Mouse (Mus musculus) heart, postnatal 0 days (tissue): ENCODE measurements around the gene Bcl9l. TPM values are rescaled to one million over a fixed set of nuclear protein-coding genes. Genes with fewer than 3 reads are reported as not detected.

ENCODE experiments used
- ATAC-seq: fragments of 200-750 bp; cut with Nextera tagmentation; 2 replicates; pipeline ENCODE4 v1.8.0; 2017; ENCODE audit warnings: low read depth, moderate number of reproducible peaks, moderate library complexity; ENCODE audit not compliant: insufficient read depth
- DNase-seq: peaks from one replicate; pipeline ENCODE4 v3.0.0-alpha.2; 2016; ENCODE audit warnings: low spot score
- H3K27ac ChIP-seq: fragments of 300-500 bp; sonication (generic); 2 replicates; pipeline ENCODE4 v1.5.1; 2014; ENCODE audit warnings: low read depth, mild to moderate bottlenecking
- H3K27me3 ChIP-seq: fragments of 300-500 bp; sonication (generic); 2 replicates; pipeline ENCODE4 v1.6.1; 2014; ENCODE audit warnings: low read length, mixed read lengths; ENCODE audit not compliant: control insufficient read depth, insufficient read depth
- H3K36me3 ChIP-seq: fragments of 300-500 bp; sonication (generic); replicated peaks from 2 replicates; pipeline ENCODE4 v1.6.1; 2014; ENCODE audit warnings: low read length, mixed read lengths; ENCODE audit not compliant: control insufficient read depth, insufficient read depth
- H3K4me1 ChIP-seq: fragments of 300-500 bp; sonication (generic); 2 replicates; pipeline ENCODE4 v1.6.1; 2014; ENCODE audit warnings: antibody characterized with exemption; ENCODE audit not compliant: control insufficient read depth, insufficient read depth
- H3K4me2 ChIP-seq: fragments of 300-500 bp; sonication (generic); 2 replicates; pipeline ENCODE4 v1.6.1; 2014; ENCODE audit warnings: low read depth, mild to moderate bottlenecking, low read length, moderate library complexity
- H3K4me3 ChIP-seq: fragments of 300-500 bp; sonication (generic); 2 replicates; pipeline ENCODE4 v1.5.1; 2014; ENCODE audit warnings: low read depth, low read length
- H3K9ac ChIP-seq: fragments of 300-500 bp; sonication (generic); replicated peaks from 2 replicates; pipeline ENCODE4 v1.6.1; 2014; ENCODE audit warnings: low read depth, low read length, mixed read lengths
- H3K9me3 ChIP-seq: fragments of 300-500 bp; sonication (generic); replicated peaks from 2 replicates; pipeline ENCODE4 v1.6.1; 2016; ENCODE audit warnings: low read length; ENCODE audit not compliant: control insufficient read depth
- CTCF ChIP-seq: IDR thresholded peaks from 2 replicates; pipeline ENCODE4 v1.5.1; 2016; ENCODE audit warnings: antibody characterized with exemption, control low read depth, low read depth
- EP300 ChIP-seq: IDR thresholded peaks from 2 replicates; pipeline ENCODE4 v1.6.1; 2016; ENCODE audit warnings: antibody characterized with exemption, low read depth
- WGBS: fragments of 180-500 bp; shearing (Covaris S2); extraction: QIAGEN DNeasy Blood & Tissue Kit; methylation state at CpG from one replicate; pipeline ENCODE4 v1.1.7; 2014; 5-methylcytosine and 5-hydroxymethylcytosine counted together
- polyA plus RNA-seq: library from polyadenylated mRNA; unstranded; fragments of >200 nt; fragmentation: Nextera tagmentation; extraction: Ambion mirVana; gene quantifications from 2 replicates; pipeline ENCODE4 v1.2.1, GENCODE M21; 2015
- total RNA-seq: library from RNA; depleted of rRNA; stranded (reverse); fragments of >200 nt; gene quantifications from 2 replicates; pipeline ENCODE4 v1.2.3, GENCODE M21; 2014; ENCODE audit warnings: low replicate concordance

The Bcl9l gene
- total and polyA plus RNA-seq, 2 experiments from 2014 or later: 5.2 to 12.4 TPM

DNA sequence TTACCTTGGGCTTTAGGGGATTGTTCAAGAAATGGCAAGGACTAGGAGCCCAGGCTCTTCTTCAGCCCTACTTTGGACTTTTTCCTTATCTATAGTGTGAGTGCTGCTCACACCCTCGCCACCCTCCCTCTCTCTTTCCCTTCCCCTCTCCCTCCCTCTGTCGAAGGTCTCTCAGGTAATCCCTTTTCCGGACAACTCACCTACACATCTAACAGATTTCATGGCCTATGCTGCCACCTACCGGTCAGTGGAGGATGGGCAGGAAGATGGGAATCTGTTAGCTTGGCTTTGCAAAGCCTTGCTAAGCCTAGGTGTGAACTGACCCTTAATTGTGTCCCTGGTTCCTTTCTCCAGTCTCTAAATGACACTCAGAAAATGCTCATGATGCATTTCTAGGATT is 19.4 kb downstream of the Bcl9l start:
- TF ChIP-seq EP300 (no peak), CTCF (peak; percentile 98)
- H3K36me3 ChIP-seq: peaks cover 48% of the 10 kb centered on the region
- no peak overlapping the region for H3K4me3 ChIP-seq
- 6% methylated on average over 4 of the region's 4 CpGs for WGBS
- H3K27ac ChIP-seq: no peak overlapping the region
- no peaks in the 10 kb centered on the region for H3K9me3 ChIP-seq
- peaks cover 38% of the 10 kb centered on the region for H3K4me1 ChIP-seq
- H3K9ac ChIP-seq: no peak overlapping the region
- H3K4me2 ChIP-seq: no peak overlapping the region
- no peak for ATAC-seq
- no peaks in the 10 kb centered on the region for H3K27me3 ChIP-seq
- DNase-seq: no peak

DNA sequence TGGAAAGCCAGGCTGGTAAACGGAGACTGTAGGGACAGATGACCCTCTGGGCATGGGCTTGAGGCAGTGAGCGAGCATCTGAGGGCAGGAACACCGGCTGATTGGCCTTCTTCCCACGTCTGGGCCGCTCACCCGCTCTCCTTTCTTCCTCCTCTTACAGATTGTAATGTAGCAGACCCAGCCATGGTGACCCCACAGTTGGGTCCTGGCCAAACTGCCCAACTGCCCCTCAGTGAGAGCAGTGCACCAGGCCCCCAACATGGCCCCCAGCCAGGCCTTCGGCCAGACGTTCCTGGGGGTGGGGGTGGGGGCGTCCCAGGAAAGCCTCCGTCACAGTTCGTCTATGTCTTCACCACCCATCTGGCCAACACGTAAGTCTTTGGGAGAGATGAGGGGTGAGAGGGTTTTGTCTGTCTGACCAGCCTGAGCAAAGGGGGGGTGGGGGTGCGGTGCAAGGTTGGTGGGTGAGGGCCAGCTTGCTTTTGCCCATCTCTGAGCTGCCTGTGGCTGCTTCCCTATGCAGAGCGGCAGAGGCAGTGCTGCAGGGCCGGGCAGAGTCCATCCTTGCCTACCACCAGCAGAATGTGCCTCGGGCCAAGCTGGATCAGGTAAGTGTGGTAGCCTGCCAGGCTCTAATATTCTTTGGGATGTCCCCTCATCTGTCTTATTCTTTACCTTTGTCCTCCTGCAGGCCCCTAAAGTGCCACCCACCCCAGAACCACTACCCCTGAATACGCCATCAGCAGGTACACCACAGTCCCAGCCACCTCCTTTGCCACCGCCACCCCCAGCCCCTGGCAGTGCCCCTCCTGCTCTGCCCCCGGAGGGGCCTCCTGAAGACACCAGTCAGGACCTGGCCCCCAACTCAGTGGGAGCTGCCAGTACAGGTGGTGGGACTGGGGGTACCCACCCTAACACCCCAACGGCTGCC is 22.5 kb downstream of the Bcl9l start:
- Histone ChIP-seq H3K4me3 (no peak overlapping the region), H3K9me3 (no peaks in the 10 kb centered on the region), H3K27me3 (no peaks in the 10 kb centered on the region), H3K4me1 (peaks cover 24% of the 10 kb centered on the region), H3K4me2 (no peak overlapping the region), H3K36me3 (peaks cover 67% of the 10 kb centered on the region), H3K27ac (no peak overlapping the region), H3K9ac (no peak overlapping the region)
- 70% methylated on average over 19 of the region's 20 CpGs for WGBS
- ATAC-seq (no peak), DNase-seq (no peak)
- no peak for TF ChIP-seq EP300
- no peak for TF ChIP-seq CTCF

DNA sequence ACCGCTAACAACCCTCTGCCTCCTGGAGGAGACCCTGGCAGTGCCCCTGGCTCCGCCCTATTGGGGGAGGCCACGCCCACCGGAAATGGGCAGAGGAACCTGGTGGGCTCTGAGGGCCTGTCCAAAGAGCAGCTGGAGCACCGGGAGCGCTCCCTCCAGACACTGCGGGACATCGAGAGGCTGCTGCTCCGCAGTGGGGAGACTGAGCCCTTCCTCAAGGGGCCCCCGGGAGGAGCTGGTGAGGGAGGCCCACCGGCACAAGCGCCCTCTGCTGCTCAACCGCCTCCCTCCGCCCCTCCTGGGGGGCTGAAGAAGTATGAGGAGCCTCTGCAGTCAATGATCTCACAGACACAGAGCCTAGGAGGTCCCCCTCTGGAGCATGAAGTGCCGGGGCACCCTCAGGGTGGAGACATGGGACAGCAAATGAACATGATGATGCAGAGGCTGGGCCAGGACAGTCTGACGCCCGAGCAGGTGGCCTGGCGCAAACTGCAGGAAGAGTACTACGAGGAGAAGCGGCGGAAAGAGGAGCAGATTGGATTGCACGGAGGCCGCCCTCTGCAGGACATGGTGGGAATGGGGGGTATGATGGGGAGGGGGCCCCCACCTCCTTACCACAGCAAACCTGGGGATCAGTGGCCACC is 23.3 kb downstream of the Bcl9l start:
- Histone ChIP-seq H3K27ac (no peak overlapping the region), H3K4me3 (no peak overlapping the region), H3K36me3 (peaks cover 64% of the 10 kb centered on the region), H3K4me1 (peaks cover 24% of the 10 kb centered on the region), H3K4me2 (no peak overlapping the region), H3K27me3 (no peaks in the 10 kb centered on the region), H3K9ac (no peak overlapping the region), H3K9me3 (no peaks in the 10 kb centered on the region)
- TF ChIP-seq CTCF (0 out of 2 replicates have a peak, but pooled peaks have one; percentile 3), EP300 (no peak)
- no peak for DNase-seq
- ATAC-seq: no peak
- WGBS: 54% methylated on average over 22 of the region's 23 CpGs

DNA sequence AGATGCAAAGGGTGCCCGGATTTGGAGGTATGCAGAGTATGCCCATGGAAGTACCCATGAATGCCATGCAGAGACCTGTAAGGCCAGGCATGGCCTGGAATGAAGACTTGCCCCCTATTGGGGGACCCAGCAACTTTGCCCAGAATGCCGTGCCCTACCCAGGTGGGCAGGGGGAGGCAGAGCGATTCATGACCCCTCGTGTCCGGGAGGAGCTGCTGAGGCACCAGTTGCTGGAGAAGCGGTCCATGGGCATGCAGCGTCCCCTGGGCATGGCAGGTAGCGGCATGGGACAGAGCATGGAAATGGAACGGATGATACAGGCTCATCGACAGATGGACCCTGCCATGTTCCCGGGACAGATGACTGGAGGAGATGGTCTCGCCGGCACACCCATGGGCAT is 23.9 kb downstream of the Bcl9l start:
- Histone ChIP-seq H3K27ac (no peak overlapping the region), H3K9ac (no peak overlapping the region), H3K4me3 (no peak overlapping the region), H3K4me2 (no peak overlapping the region), H3K9me3 (no peaks in the 10 kb centered on the region), H3K4me1 (peaks cover 25% of the 10 kb centered on the region), H3K27me3 (no peaks in the 10 kb centered on the region), H3K36me3 (peaks cover 58% of the 10 kb centered on the region)
- no peak for DNase-seq
- TF ChIP-seq EP300 (no peak), CTCF (no peak)
- WGBS: 92% methylated on average over 13 of the region's 13 CpGs
- no peak for ATAC-seq

DNA sequence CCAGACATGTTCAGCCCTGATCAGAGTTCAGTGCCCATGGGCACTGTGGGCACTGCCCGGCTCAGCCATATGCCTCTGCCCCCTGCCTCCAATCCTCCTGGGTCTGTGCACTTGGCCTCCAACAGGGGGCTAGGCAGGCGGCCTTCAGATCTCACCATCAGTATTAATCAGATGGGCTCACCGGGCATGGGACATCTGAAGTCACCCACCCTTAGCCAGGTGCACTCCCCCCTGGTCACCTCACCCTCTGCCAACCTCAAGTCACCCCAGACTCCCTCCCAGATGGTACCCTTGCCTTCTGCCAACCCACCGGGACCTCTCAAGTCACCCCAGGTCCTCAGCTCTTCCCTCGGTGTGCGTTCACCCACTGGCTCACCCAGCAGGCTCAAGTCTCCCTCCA is 24.7 kb downstream of the Bcl9l start:
- Histone ChIP-seq H3K9ac (no peak overlapping the region), H3K4me3 (no peak overlapping the region), H3K36me3 (peaks cover 55% of the 10 kb centered on the region), H3K4me2 (no peak overlapping the region), H3K27me3 (no peaks in the 10 kb centered on the region), H3K27ac (no peak overlapping the region), H3K4me1 (peaks cover 32% of the 10 kb centered on the region), H3K9me3 (no peaks in the 10 kb centered on the region)
- 88% methylated on average over 6 of the region's 6 CpGs for WGBS
- TF ChIP-seq CTCF: no peak
- TF ChIP-seq EP300: no peak
- no peak for DNase-seq
- ATAC-seq: no peak
